Mouse (Mus musculus) cerebellum, postnatal 10 days (tissue): ENCODE results near the gene Rnf186.

ENCODE experiments used
- DNase-seq, 2 experiments: peaks; one replicate each; pipeline ENCODE4 v3.0.0; 2021; ENCODE audit warnings: mixed read lengths in 2 of 2

The Rnf186 gene

GRCm38 (mm10) chr4:139014793-139015192, 47.9 kb downstream of the Rnf186 start:
- peak in 1 of 2 experiments; percentile 28 for DNase-seq
